Mouse (Mus musculus): ENCODE data around the gene Golim4. TPM values are rescaled to one million over a fixed set of nuclear protein-coding genes. Genes with fewer than 3 reads are reported as not detected.
"Not testable (repeated sequence)": the region's sequence is repeated elsewhere in the genome, so short reads cannot be mapped to it uniquely, and the experiment has no call there.

The Golim4 gene
- total RNA-seq (2018; cell fraction: chromatin; rRNA removed) = 10 to 100 TPM in 20 of 26 experiments, 1 to 10 TPM in 6; 5.0 to 33.7 (median 22.0) TPM
- total RNA-seq (2018; cell fraction: cytosol; rRNA removed) = 10 to 100 TPM in 12 of 26 experiments, 1 to 10 TPM in 14; 6.3 to 13.3 (median 9.6) TPM
- 10 to 100 TPM in 23 of 26 experiments, 1 to 10 TPM in 3; 6.7 to 51.5 (median 19.2) TPM for total RNA-seq (2018; cell fraction: nucleus; rRNA removed)
- polyA plus RNA-seq (2018) = 7.3 to 20.0 TPM (median 16.6 TPM) in 3 replicates

- peak within 1 kb of the TSS; percentile 45 for H3K4me3 ChIP-seq (ENCODE audit: inconsistent target)
- no peaks in the 10 kb centered on the region for H3K36me3 ChIP-seq (ENCODE audit: inconsistent target)
- under 1% methylated on average over 53 of the region's 53 CpGs for WGBS (ENCODE audit: missing documents)
- peaks cover 16% of the 10 kb centered on the region; the same call in 1 of the 2 replicates for H3K79me2 ChIP-seq (ENCODE audit: inconsistent target)
- H3K27ac ChIP-seq = peak within 1 kb of the TSS; percentile 21; the same call in 1 of the 2 replicates
These were observed at the start of gene Golim4 for GRCm38 (mm10) chr3:75956551-75957302. Gene Golim4, minus strand, starts transcription at chr3:75956949.

DNA sequence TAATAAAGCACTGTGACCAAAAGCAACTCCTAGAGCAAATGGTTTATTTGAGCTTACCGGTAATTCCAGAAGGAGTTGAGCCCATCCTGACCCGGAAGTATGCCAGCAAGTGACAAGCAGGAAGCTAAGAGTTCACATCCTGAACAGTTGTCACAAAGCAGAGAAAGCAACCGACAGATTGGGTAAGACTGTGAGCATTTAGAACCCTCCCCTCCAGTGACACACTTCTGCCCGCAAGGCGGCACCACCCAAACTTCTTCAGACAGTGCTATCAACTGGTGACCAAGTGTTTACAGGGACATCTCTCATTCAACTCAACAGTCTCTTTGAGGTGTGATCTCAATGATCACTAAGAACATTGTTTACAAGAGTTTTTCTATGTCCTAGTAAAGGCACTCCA lies 48.9 kb upstream of the Golim4 start:
- Histone ChIP-seq H3K4me3 (ENCODE audit: inconsistent target) (no peak overlapping the region), H3K36me3 (ENCODE audit: inconsistent target) (no peaks in the 10 kb centered on the region), H3K27ac (no peak overlapping the region), H3K79me2 (ENCODE audit: inconsistent target) (no peaks in the 10 kb centered on the region)
- 69% methylated on average over 5 of the region's 5 CpGs for whole genome bisulfite sequencing (ENCODE audit: missing documents)

GRCm38 (mm10) chr3:76001156-76001555 lies 44.4 kb upstream of the Golim4 start:
- 41% methylated on average over 4 of the region's 4 CpGs for WGBS (ENCODE audit: missing documents)
- no peak overlapping the region for H3K4me3 ChIP-seq (ENCODE audit: inconsistent target)
- H3K79me2 ChIP-seq (ENCODE audit: inconsistent target) = no peaks in the 10 kb centered on the region
- H3K36me3 ChIP-seq (ENCODE audit: inconsistent target) = no peaks in the 10 kb centered on the region
- no peak overlapping the region for H3K27ac ChIP-seq

GRCm38 (mm10) chr3:76000481-76000880 lies 43.7 kb upstream of the Golim4 start:
- H3K36me3 ChIP-seq (ENCODE audit: inconsistent target) = no peaks in the 10 kb centered on the region
- WGBS (ENCODE audit: missing documents) = 63% methylated on average over 2 of the region's 2 CpGs
- no peak overlapping the region for H3K4me3 ChIP-seq (ENCODE audit: inconsistent target)
- H3K27ac ChIP-seq = no peak overlapping the region
- H3K79me2 ChIP-seq (ENCODE audit: inconsistent target) = no peaks in the 10 kb centered on the region

GRCm38 (mm10) chr3:75981031-75981750 lies 24.4 kb upstream of the Golim4 start:
- H3K4me3 ChIP-seq (ENCODE audit: inconsistent target); H3K27ac ChIP-seq; H3K36me3 ChIP-seq (ENCODE audit: inconsistent target); H3K79me2 ChIP-seq (ENCODE audit: inconsistent target): not testable (repeated sequence)
- WGBS (ENCODE audit: missing documents) = 90% methylated on average over 2 of the region's 2 CpGs

DNA sequence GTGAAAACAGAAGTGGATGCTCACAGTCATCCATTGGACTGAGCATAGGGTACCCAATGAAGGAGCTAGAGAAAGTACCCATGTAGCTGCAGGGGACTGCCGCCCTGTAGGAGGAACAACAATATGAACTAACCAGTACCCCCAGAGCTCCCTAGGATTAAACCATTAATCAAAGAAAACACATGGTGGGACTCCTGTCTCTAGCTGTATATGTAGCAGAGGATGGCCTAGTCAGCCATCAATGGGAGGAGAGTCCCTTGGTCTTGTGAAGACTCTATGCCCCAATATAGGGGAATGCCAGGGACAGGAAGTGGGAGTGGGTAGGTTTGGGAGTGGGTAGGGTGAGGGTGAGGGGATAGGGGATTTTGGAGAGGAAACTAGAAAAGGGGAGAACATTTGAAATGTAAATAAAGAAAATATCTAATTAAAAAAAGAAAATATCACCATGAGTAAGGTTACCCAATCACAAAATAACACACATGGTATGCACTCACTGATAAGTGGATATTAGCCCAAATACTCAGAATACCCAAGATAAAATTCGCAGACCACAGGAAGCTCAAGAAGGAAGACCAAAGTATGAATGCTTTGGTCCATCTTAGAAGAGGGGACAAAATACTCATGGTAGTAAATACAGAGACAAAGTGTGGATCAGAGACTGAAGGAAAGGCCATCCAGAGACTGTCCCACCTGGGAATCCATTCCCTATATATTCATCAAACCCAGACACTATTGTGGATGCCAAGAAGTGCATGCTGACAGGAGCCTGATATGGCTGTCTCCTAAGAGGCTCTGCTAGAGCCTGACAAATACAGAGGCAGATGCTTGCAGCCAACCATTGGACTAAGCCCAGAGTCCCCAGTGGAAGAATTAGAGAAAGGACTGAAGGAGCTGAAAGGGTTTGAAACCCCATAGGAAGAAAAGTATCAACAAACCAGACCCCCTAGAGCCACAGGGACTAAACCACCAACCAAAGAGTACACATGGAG lies 6.3 kb upstream of the Golim4 start:
- not testable (repeated sequence) for H3K36me3 ChIP-seq (ENCODE audit: inconsistent target); H3K4me3 ChIP-seq (ENCODE audit: inconsistent target); H3K27ac ChIP-seq; H3K79me2 ChIP-seq (ENCODE audit: inconsistent target)
- WGBS (ENCODE audit: missing documents) = 88% methylated on average over 2 of the region's 2 CpGs

GRCm38 (mm10) chr3:75955661-75956491 lies 873 bp downstream of the Golim4 start:
- peaks cover 17% of the 10 kb centered on the region; the same call in 1 of the 2 replicates for H3K79me2 ChIP-seq (ENCODE audit: inconsistent target)
- H3K36me3 ChIP-seq (ENCODE audit: inconsistent target) = no peaks in the 10 kb centered on the region
- 3% methylated on average over 47 of the region's 47 CpGs for WGBS (ENCODE audit: missing documents)
- no peak overlapping the region for H3K27ac ChIP-seq
- H3K4me3 ChIP-seq (ENCODE audit: inconsistent target) = peak overlapping the region; percentile 45

DNA sequence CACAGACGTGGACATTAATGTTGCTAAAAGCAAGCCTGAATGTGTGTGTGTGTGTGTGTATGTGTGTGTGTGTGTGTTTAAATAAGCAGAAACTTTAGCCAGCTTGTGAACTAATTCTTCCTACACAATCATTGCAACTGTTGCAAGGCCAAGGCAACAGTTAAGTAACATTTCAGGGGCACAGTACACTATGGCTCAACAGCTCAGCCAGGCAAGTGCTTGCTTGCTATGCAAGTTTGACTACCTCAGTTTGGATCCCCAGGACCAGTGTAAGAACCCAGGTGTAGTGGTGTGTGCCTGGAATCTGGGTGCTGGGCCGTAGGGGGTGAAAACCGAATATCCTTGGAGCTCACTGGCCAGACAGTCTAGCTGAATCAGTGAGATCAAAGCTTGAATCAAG lies 2.6 kb downstream of the Golim4 start:
- 100% methylated on average over 2 of the region's 3 CpGs for WGBS (ENCODE audit: missing documents)
- Histone ChIP-seq H3K27ac (no peak overlapping the region), H3K36me3 (ENCODE audit: inconsistent target) (no peaks in the 10 kb centered on the region), H3K4me3 (ENCODE audit: inconsistent target) (no peak overlapping the region), H3K79me2 (ENCODE audit: inconsistent target) (peaks cover 17% of the 10 kb centered on the region; the same call in 1 of the 2 replicates)

DNA sequence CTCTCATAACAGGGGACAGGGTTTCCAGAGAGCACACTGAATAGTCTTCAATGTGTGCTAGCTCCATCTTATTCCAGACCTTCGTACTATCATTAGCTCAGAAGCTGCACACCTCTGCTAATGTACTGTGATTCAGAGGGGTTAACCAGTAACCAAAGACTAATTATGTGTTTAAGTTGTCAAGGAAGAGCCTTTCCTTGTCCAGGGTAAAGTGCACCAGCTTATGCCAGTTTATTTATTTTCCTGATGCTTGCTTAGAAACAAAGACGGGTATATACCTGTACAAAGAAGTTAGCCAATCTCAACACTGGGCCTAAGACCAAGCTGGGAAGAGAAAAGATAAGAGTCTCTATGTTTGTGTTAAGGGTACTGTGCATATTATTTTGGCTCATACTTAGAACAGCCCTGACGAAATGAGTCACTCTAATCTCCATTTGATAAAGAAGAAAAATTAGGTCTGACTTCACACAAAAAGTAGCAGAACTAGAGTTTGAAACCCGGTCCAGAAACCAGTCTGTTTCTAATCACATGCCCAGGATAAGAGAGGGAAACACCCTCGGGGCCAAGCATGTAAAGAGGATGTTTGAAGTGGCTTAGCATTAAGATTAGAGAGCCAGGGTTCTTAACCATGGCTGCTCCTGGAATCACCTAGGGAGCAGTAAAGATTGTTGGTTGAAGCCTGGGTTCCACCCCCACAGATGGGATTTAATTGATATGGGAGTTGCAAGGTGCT lies 4.3 kb downstream of the Golim4 start:
- Histone ChIP-seq H3K27ac (no peak overlapping the region), H3K4me3 (ENCODE audit: inconsistent target) (no peak overlapping the region), H3K79me2 (ENCODE audit: inconsistent target) (peaks cover 17% of the 10 kb centered on the region; the same call in 1 of the 2 replicates), H3K36me3 (ENCODE audit: inconsistent target) (no peaks in the 10 kb centered on the region)
- 89% methylated on average over 5 of the region's 5 CpGs for WGBS (ENCODE audit: missing documents)

GRCm38 (mm10) chr3:75950897-75951296 lies 5.9 kb downstream of the Golim4 start:
- no peak overlapping the region for H3K27ac ChIP-seq
- WGBS (ENCODE audit: missing documents) = 93% methylated on average over 6 of the region's 6 CpGs

DNA sequence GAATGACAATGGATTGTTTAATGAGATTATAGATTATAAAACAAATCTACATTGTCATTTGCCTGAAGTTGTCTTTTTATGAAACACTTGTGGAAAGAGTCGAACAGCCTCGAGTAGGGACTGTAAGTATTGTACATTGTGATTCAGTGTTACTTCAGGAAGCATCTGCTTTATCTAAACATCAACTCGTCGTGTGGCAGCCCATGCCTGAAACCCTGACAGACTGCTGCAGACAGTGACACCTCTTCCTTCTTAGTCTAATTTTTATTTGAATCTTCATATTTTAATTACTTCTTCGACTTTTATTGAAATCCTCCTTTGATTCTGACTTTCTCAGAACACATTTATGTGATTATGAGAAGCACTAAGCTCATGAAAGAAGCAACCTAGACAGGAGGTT lies 7.4 kb downstream of the Golim4 start:
- WGBS (ENCODE audit: missing documents) = 70% methylated on average over 5 of the region's 5 CpGs
- peaks cover 17% of the 10 kb centered on the region; the same call in 1 of the 2 replicates for H3K79me2 ChIP-seq (ENCODE audit: inconsistent target)
- no peaks in the 10 kb centered on the region for H3K36me3 ChIP-seq (ENCODE audit: inconsistent target)
- H3K4me3 ChIP-seq (ENCODE audit: inconsistent target) = no peak overlapping the region
- H3K27ac ChIP-seq = no peak overlapping the region

More at GRCm38 (mm10) chr3:75950897-75951296, 5.9 kb downstream of the Golim4 start:
- Histone ChIP-seq H3K36me3 (ENCODE audit: inconsistent target) (no peaks in the 10 kb centered on the region), H3K4me3 (ENCODE audit: inconsistent target) (no peak overlapping the region), H3K79me2 (ENCODE audit: inconsistent target) (peaks cover 17% of the 10 kb centered on the region; the same call in 1 of the 2 replicates)

- no peaks in the 10 kb centered on the region for H3K36me3 ChIP-seq (ENCODE audit: inconsistent target)
- WGBS (ENCODE audit: missing documents) = 90% methylated on average over 2 of the region's 2 CpGs
- H3K4me3 ChIP-seq (ENCODE audit: inconsistent target) = no peak overlapping the region
- peaks cover 16% of the 10 kb centered on the region; the same call in 1 of the 2 replicates for H3K79me2 ChIP-seq (ENCODE audit: inconsistent target)
- H3K27ac ChIP-seq = no peak overlapping the region
These were observed 8.1 kb downstream of the Golim4 start for GRCm38 (mm10) chr3:75948541-75949095.

All from macrophage (primary cell).